In genomic region chr11:52397385-52397987, GRCm38 (mm10) we compare ENCODE assay signal across 8 mouse cellular contexts. TPM values are rescaled to one million over a fixed set of nuclear protein-coding genes. Genes with fewer than 3 reads are reported as not detected.
DNase-seq lines count a peak whose midpoint lies in the region; ATAC-seq lines count a peak whose summit lies in the region.

No protein-coding gene starts in this region.

- WGBS in kidney, embryonic 15.5 days = 78% methylated on average over 4 of the region's 4 CpGs
- WGBS in hindbrain, embryonic 15.5 days = 90% methylated on average over 4 of the region's 4 CpGs
- 92% methylated on average over 4 of the region's 4 CpGs for WGBS in midbrain, embryonic 13.5 days

- peak overlapping the region; percentile 97 for H3K4me3 ChIP-seq in kidney, embryonic 15.5 days (replicated peaks)
- H3K4me3 ChIP-seq in hindbrain, embryonic 15.5 days = peak overlapping the region; percentile 65
- H3K4me3 ChIP-seq in midbrain, embryonic 13.5 days (replicated peaks) = peak overlapping the region; percentile 95

- peak overlapping the region; percentile 71 for H3K4me2 ChIP-seq in kidney, embryonic 15.5 days
- H3K4me2 ChIP-seq in hindbrain, embryonic 15.5 days = peak overlapping the region; percentile 67
- peak overlapping the region; percentile 85 for H3K4me2 ChIP-seq in midbrain, embryonic 13.5 days (replicated peaks)

- no peaks in the 10 kb centered on the region for H3K27me3 ChIP-seq in kidney, embryonic 15.5 days
- H3K27me3 ChIP-seq in hindbrain, embryonic 15.5 days = no peaks in the 10 kb centered on the region
- H3K27me3 ChIP-seq in midbrain, embryonic 13.5 days = no peaks in the 10 kb centered on the region

- H3K9ac ChIP-seq in kidney, embryonic 15.5 days = peak overlapping the region; percentile 96
- H3K9ac ChIP-seq in hindbrain, embryonic 15.5 days = peak overlapping the region; percentile 80; the same call in 1 of the 2 replicates
- peak overlapping the region; percentile 96 for H3K9ac ChIP-seq in midbrain, embryonic 13.5 days (replicated peaks)

- peaks cover 9% of the 10 kb centered on the region for H3K36me3 ChIP-seq in kidney, embryonic 15.5 days
- H3K36me3 ChIP-seq in hindbrain, embryonic 15.5 days = no peaks in the 10 kb centered on the region
- H3K36me3 ChIP-seq in midbrain, embryonic 13.5 days = 0 out of 2 replicates have a peak, but pooled peaks cover 7% of the 10 kb centered on the region

- peak overlapping the region; percentile 98 for H3K27ac ChIP-seq in kidney, embryonic 15.5 days
- peak overlapping the region; percentile 86 for H3K27ac ChIP-seq in hindbrain, embryonic 15.5 days (replicated peaks)
- H3K27ac ChIP-seq in midbrain, embryonic 13.5 days = peak overlapping the region; percentile 90; the same call in 1 of the 2 replicates

- DNase-seq in kidney, adult 18-20 months = no peak
- DNase-seq in R1 (ENCODE audit: low read depth, low spot score) = peak; percentile 68
- no peak for DNase-seq in frontal cortex, postnatal 25 days (ENCODE audit: low spot score in 2 of 2)
- no peak for DNase-seq in ovary, postnatal 10 days (ENCODE audit: low spot score)
- DNase-seq in urinary bladder, postnatal 10 days (ENCODE audit: low spot score) = no peak

- H3K4me1 ChIP-seq in kidney, embryonic 15.5 days = peaks cover 34% of the 10 kb centered on the region
- H3K4me1 ChIP-seq in hindbrain, embryonic 15.5 days (replicated peaks) = peaks cover 27% of the 10 kb centered on the region
- peaks cover 32% of the 10 kb centered on the region for H3K4me1 ChIP-seq in midbrain, embryonic 13.5 days (replicated peaks)

- H3K9me3 ChIP-seq in kidney, embryonic 15.5 days (replicated peaks) = no peaks in the 10 kb centered on the region
- H3K9me3 ChIP-seq in hindbrain, embryonic 15.5 days = no peaks in the 10 kb centered on the region
- no peaks in the 10 kb centered on the region for H3K9me3 ChIP-seq in midbrain, embryonic 13.5 days

- ATAC-seq in kidney, embryonic 15.5 days (replicated peaks; ENCODE audit: low FRiP score) = no peak
- ATAC-seq in hindbrain, embryonic 15.5 days (ENCODE audit: low FRiP score, low read depth) = no peak
- no peak for ATAC-seq in midbrain, embryonic 13.5 days

RNA-seq across cellular contexts. Expression of gene 9530068E07Rik, which starts 1.3 kb away (rescaled TPM):
- polyA plus RNA-seq in kidney, embryonic 15.5 days (2015; fragmentation: Nextera tagmentation; extraction: Ambion mirVana) = 217 and 219 TPM in 2 replicates
- 129 and 136 TPM in 2 replicates for polyA plus RNA-seq in hindbrain, embryonic 15.5 days (2015; fragmentation: Nextera tagmentation; extraction: Ambion mirVana)
- 127 and 131 TPM in 2 replicates for polyA plus RNA-seq in midbrain, embryonic 13.5 days (2015; fragmentation: Nextera tagmentation; extraction: Ambion mirVana)

RNA-seq across cellular contexts. Expression of gene Vdac1, which starts 36.8 kb away (rescaled TPM):
- polyA plus RNA-seq in kidney, embryonic 15.5 days (2015; fragmentation: Nextera tagmentation; extraction: Ambion mirVana) = 336 and 358 TPM in 2 replicates
- polyA plus RNA-seq in hindbrain, embryonic 15.5 days (2015; fragmentation: Nextera tagmentation; extraction: Ambion mirVana) = 368 and 369 TPM in 2 replicates
- 268 and 278 TPM in 2 replicates for polyA plus RNA-seq in midbrain, embryonic 13.5 days (2015; fragmentation: Nextera tagmentation; extraction: Ambion mirVana)
